Mouse (Mus musculus) lung, postnatal 0 days (tissue): ENCODE measurements at regions not wholly inside any gene's neighbourhood (a gene's known extent, or its start where the extent isn't known, plus 50 kb on each side); places are given as distances from the start of the nearest gene placed in this dataset.

Experiments
- CTCF ChIP-seq: IDR thresholded peaks from 2 replicates; pipeline ENCODE4 v1.5.1; 2016; ENCODE audit warnings: antibody characterized with exemption, mild to moderate bottlenecking
- EP300 ChIP-seq: IDR thresholded peaks from 2 replicates; pipeline ENCODE4 v1.6.1; 2016; ENCODE audit warnings: antibody characterized with exemption, mild to moderate bottlenecking, control low read depth

DNA sequence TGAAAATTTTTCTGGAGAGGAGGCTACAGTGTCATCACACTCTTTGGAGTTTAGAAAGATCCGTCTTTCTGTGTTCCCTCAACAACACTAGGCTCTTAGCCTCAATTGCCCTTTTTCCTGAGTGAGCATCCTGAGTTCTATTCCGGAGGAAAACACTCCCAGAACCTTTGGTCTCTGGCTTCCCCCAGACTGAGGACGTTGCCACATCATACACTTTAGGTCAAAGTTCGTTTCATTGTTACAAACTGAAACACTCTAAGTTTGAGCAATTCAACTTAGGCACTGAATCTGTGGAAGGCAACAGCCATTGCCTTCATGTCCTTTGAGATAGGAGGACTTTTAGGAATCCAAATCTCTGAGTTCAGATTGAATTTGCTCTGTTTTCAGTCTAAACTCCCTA lies 85.0 kb downstream of the Arl4a start:
- TF ChIP-seq EP300, result no peak
- no peak for TF ChIP-seq CTCF
